Mouse (Mus musculus) cortical plate, adult 2 months (tissue): ENCODE results near the gene Ndufaf2. TPM values are rescaled to one million over a fixed set of nuclear protein-coding genes. Genes with fewer than 3 reads are reported as not detected.

Experiments used
- H3K27ac ChIP-seq: fragments of 200-500 bp; 2 replicates; pipeline ENCODE4 v1.5.1; 2012; ENCODE audit warnings: low read length, control low read depth, inconsistent platforms; ENCODE audit not compliant: insufficient read depth
- H3K4me1 ChIP-seq: fragments of 200-500 bp; 2 replicates; pipeline ENCODE4 v1.6.1; 2011; ENCODE audit warnings: low read length; ENCODE audit not compliant: control insufficient read depth, insufficient read depth
- H3K4me3 ChIP-seq: fragments of 200-500 bp; 2 replicates; pipeline ENCODE4 v1.5.1; 2011; ENCODE audit warnings: mild to moderate bottlenecking, low read length, control low read depth; ENCODE audit not compliant: insufficient read depth
- CTCF ChIP-seq: fragments of 200-500 bp; IDR thresholded peaks from 2 replicates; pipeline ENCODE4 v1.5.1; 2011; ENCODE audit warnings: mild to moderate bottlenecking, control low read depth, low read length; ENCODE audit not compliant: insufficient read depth; ENCODE audit errors: extremely low read depth
- POLR2A ChIP-seq: fragments of 200-500 bp; IDR thresholded peaks from 2 replicates; pipeline ENCODE4 v1.6.1; 2011; ENCODE audit warnings: mild to moderate bottlenecking, low read length, control low read depth; ENCODE audit not compliant: insufficient read depth; ENCODE audit errors: extremely low read depth
- polyA plus RNA-seq: library from polyadenylated mRNA; depleted of rRNA; stranded (reverse); fragments of >200 nt; gene quantifications from 2 replicates; pipeline ENCODE4 v1.2.3, GENCODE M21; 2012; rRNA removed

Gene Ndufaf2
- polyA plus RNA-seq, 1 experiment, result 38.6 TPM

DNA sequence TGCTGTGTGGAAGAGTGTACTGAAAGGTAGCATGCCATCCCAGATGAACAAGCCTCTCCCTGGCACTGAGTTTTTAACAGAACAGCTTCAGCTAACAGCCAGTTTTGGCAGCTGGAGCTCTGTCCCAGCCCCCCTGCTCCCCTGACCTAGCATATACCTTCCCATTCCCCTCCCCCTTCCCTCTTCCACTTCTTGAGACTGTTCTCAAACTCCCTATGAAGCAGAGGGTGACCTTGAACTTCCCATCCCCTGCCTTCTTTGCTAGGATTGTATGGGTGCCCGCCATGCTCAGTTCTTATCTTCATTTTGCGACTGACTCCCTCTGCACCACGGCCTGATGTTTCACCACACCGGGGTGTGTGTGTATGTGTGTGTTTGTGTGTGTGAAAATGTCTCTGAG lies 195.7 kb downstream of the Ndufaf2 start:
- no peak for TF ChIP-seq CTCF
- no peak for TF ChIP-seq POLR2A
- H3K4me3 ChIP-seq, result no peak overlapping the region
- H3K4me1 ChIP-seq, result no peaks in the 10 kb centered on the region
- no peak overlapping the region for H3K27ac ChIP-seq

GRCm38 (mm10) chr13:107961972-107962371 lies 196.5 kb downstream of the Ndufaf2 start:
- Histone ChIP-seq H3K4me3 (no peak overlapping the region), H3K4me1 (no peaks in the 10 kb centered on the region), H3K27ac (no peak overlapping the region)
- TF ChIP-seq CTCF, result no peak
- no peak for TF ChIP-seq POLR2A

DNA sequence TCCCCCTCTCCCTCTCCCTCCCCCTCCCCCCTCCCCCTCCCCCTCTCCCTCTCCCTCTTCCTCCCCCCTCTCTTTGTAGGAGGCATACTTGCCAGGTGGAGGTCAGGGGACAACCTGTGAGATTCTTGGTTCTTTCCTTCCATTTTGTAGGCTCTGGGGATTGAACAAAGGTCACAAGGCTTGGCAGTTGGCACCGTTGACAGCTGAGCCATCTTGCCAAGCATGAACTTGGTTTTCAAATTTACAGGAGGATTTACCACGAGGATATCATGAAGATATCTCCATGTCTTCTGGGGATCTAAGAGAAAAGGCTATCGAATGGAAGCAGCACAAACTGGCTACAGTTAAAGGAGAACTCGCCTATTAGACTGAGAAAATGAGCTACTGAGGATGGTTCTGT lies 196.9 kb downstream of the Ndufaf2 start:
- Histone ChIP-seq H3K4me1 (no peaks in the 10 kb centered on the region), H3K27ac (no peak overlapping the region), H3K4me3 (no peak overlapping the region)
- TF ChIP-seq CTCF (no peak), POLR2A (no peak)

DNA sequence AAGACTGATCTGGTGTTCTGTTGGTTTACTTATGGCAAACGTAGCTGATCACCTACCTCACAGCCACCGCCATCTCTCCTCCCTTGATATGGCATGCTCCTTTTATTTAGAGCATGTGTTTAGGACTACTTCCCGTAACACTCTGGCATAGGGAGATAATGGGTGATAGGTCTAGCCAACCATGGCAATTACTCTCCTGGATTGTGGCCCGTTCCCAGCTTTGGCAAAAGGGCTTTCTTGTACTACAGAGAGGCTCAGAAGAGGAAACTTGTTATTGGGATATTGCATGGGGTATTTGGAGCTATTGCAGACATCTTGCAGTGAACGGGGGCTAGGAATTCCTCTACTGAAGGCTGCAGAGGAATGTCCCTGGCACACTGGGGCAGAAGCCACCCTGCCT lies 197.9 kb downstream of the Ndufaf2 start:
- H3K27ac ChIP-seq, result no peak overlapping the region
- no peak for TF ChIP-seq POLR2A
- no peak for TF ChIP-seq CTCF

DNA sequence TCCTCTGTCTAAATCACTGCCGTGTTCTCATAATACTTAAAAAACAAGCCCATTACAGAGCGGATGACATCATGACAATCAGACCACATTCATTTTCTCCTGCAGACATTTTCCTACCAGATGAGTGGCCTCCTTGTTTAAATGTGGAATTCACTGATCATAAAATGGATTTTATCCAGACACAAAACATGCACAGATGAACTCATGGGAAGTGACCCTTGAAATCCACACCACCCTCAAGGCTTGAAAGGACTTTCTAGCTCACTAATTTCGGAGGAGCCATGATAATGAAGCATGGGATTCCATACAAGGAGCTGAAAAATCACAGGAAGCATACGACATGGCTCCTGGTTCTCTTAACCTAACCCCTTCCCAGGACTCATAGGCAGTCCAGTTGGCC lies 198.5 kb downstream of the Ndufaf2 start:
- no peaks in the 10 kb centered on the region for H3K4me1 ChIP-seq
- TF ChIP-seq CTCF, result no peak
- no peak for TF ChIP-seq POLR2A
- no peak overlapping the region for H3K27ac ChIP-seq
- no peak overlapping the region for H3K4me3 ChIP-seq

More for the DNA sequence above, 197.9 kb downstream of the Ndufaf2 start:
- Histone ChIP-seq H3K4me1 (no peaks in the 10 kb centered on the region), H3K4me3 (no peak overlapping the region)

- Histone ChIP-seq H3K4me1 (no peaks in the 10 kb centered on the region), H3K27ac (no peak overlapping the region)
- TF ChIP-seq CTCF, result no peak
- TF ChIP-seq POLR2A, result no peak
Measured at GRCm38 (mm10) chr13:107956246-107956645, 202.2 kb downstream of the Ndufaf2 start.

GRCm38 (mm10) chr13:107955327-107956110 lies 202.9 kb downstream of the Ndufaf2 start:
- TF ChIP-seq CTCF (no peak), POLR2A (no peak)
- H3K4me1 ChIP-seq, result no peaks in the 10 kb centered on the region
- no peak overlapping the region for H3K27ac ChIP-seq
- H3K4me3 ChIP-seq, result no peak overlapping the region

More at GRCm38 (mm10) chr13:107956246-107956645, 202.2 kb downstream of the Ndufaf2 start:
- H3K4me3 ChIP-seq, result no peak overlapping the region

- TF ChIP-seq POLR2A, result no peak
- no peak for TF ChIP-seq CTCF
- Histone ChIP-seq H3K27ac (no peak overlapping the region), H3K4me1 (no peaks in the 10 kb centered on the region), H3K4me3 (no peak overlapping the region)
Measured at GRCm38 (mm10) chr13:107954445-107955261, 203.8 kb downstream of the Ndufaf2 start.

GRCm38 (mm10) chr13:107954100-107954444 lies 204.4 kb downstream of the Ndufaf2 start:
- H3K4me1 ChIP-seq, result no peaks in the 10 kb centered on the region
- TF ChIP-seq POLR2A (no peak), CTCF (no peak)
- H3K4me3 ChIP-seq, result no peak overlapping the region
- no peak overlapping the region for H3K27ac ChIP-seq

Other genes starting within 250 kb of the Ndufaf2 start
- 49.5 and 50.3 TPM in 2 replicates for gene Smim15, start 114.2 kb downstream of the Ndufaf2 start, polyA plus RNA-seq
- gene Ercc8, start 108 bp upstream of the Ndufaf2 start, polyA plus RNA-seq, result 12.7 and 13.0 TPM in 2 replicates
- 10.4 and 11.9 TPM in 2 replicates for gene Elovl7, start 55.8 kb upstream of the Ndufaf2 start, polyA plus RNA-seq
- gene Depdc1b, start 157.7 kb upstream of the Ndufaf2 start, polyA plus RNA-seq, result 0.45 and 0.77 TPM in 2 replicates